ENCODE assay signal across 8 mouse cellular contexts in genomic region chr11:75540710-75541581, GRCm38 (mm10). TPM values are rescaled to one million over a fixed set of nuclear protein-coding genes. Genes with fewer than 3 reads are reported as not detected.
DNase-seq lines count a peak whose midpoint lies in the region; ATAC-seq and TF ChIP-seq lines count a peak whose summit lies in the region.

No protein-coding gene starts in this region.

- WGBS in lung, embryonic 15.5 days = 62% methylated on average over 19 of the region's 19 CpGs
- 53% methylated on average over 19 of the region's 19 CpGs for WGBS in lung, adult 2 months
- 66% methylated on average over 19 of the region's 19 CpGs for WGBS in intestine, embryonic 15.5 days

- no peak; the same call in 1 of the 2 replicates for ATAC-seq in lung, embryonic 15.5 days (ENCODE audit: borderline replicate concordance, extremely low read depth, low FRiP score, low TSS enrichment)
- no peak; the same call in 1 of the 2 replicates for ATAC-seq in intestine, embryonic 15.5 days

- H3K27ac ChIP-seq in lung, embryonic 15.5 days = peak overlapping the region; percentile 39; the same call in 1 of the 2 replicates
- peak overlapping the region; percentile 24; the same call in 1 of the 2 replicates for H3K27ac ChIP-seq in intestine, embryonic 15.5 days

- DNase-seq in cerebellum, postnatal 36 days = peak; percentile 51 to 56
- no peak for DNase-seq in cerebellum, adult 11 months
- no peak for DNase-seq in lung, adult 2 months
- DNase-seq in naive thymus-derived CD4-positive, alpha-beta T cell, adult 2 months (ENCODE audit: low read depth) = peak; percentile 61
- no peak for DNase-seq in MN1 (ENCODE audit: low spot score)
- no peak for DNase-seq in embryo, embryonic 10.5 days (ENCODE audit: low spot score)

- H3K27me3 ChIP-seq in lung, embryonic 15.5 days = no peaks in the 10 kb centered on the region
- no peaks in the 10 kb centered on the region for H3K27me3 ChIP-seq in intestine, embryonic 15.5 days (replicated peaks)

- H3K9ac ChIP-seq in lung, embryonic 15.5 days = no peak overlapping the region
- no peak overlapping the region for H3K9ac ChIP-seq in intestine, embryonic 15.5 days

- no peak overlapping the region for H3K4me2 ChIP-seq in lung, embryonic 15.5 days
- H3K4me2 ChIP-seq in intestine, embryonic 15.5 days (replicated peaks) = no peak overlapping the region

- no peak for TF ChIP-seq CTCF in lung, adult 2 months (IDR thresholded peaks at IDR 0.05; ENCODE audit: insufficient read depth, low read length)

- H3K9me3 ChIP-seq in lung, embryonic 15.5 days = no peaks in the 10 kb centered on the region
- no peaks in the 10 kb centered on the region for H3K9me3 ChIP-seq in intestine, embryonic 15.5 days

- no peaks in the 10 kb centered on the region for H3K36me3 ChIP-seq in lung, embryonic 15.5 days
- H3K36me3 ChIP-seq in intestine, embryonic 15.5 days = no peaks in the 10 kb centered on the region

- H3K4me3 ChIP-seq in lung, embryonic 15.5 days = no peak overlapping the region
- no peak overlapping the region for H3K4me3 ChIP-seq in lung, adult 2 months (replicated peaks; ENCODE audit: extremely low read depth, low read depth, low read length)
- H3K4me3 ChIP-seq in intestine, embryonic 15.5 days (replicated peaks) = no peak overlapping the region

- peaks cover 29% of the 10 kb centered on the region for H3K4me1 ChIP-seq in lung, embryonic 15.5 days
- peaks cover 24% of the 10 kb centered on the region for H3K4me1 ChIP-seq in lung, adult 2 months (ENCODE audit: control insufficient read depth, insufficient read depth, low read length)
- peaks cover 10% of the 10 kb centered on the region for H3K4me1 ChIP-seq in intestine, embryonic 15.5 days (replicated peaks)

- no peak for TF ChIP-seq POLR2A in lung, adult 2 months (IDR thresholded peaks at IDR 0.05; ENCODE audit: borderline replicate concordance, extremely low read depth, low read depth, low read length)

RNA-seq across cellular contexts. Expression of gene Slc43a2, which starts 9.5 kb away (rescaled TPM):
- 5.6 and 6.9 TPM in 2 replicates for polyA plus RNA-seq in lung, embryonic 15.5 days (2015; fragmentation: Nextera tagmentation; extraction: Ambion mirVana)
- polyA plus RNA-seq in lung, adult 2 months (2012; rRNA removed) = 68.2 and 78.7 TPM in 2 replicates
- polyA plus RNA-seq in intestine, embryonic 15.5 days (2015; fragmentation: Nextera tagmentation; extraction: Ambion mirVana) = 11.7 and 12.9 TPM in 2 replicates

RNA-seq across cellular contexts. Expression of gene Scarf1, which starts 27.6 kb away (rescaled TPM):
- polyA plus RNA-seq in lung, embryonic 15.5 days (2015; fragmentation: Nextera tagmentation; extraction: Ambion mirVana) = 16.2 and 16.3 TPM in 2 replicates
- polyA plus RNA-seq in lung, adult 2 months (2012; rRNA removed) = 50.1 and 58.6 TPM in 2 replicates
- polyA plus RNA-seq in intestine, embryonic 15.5 days (2015; fragmentation: Nextera tagmentation; extraction: Ambion mirVana) = 5.7 TPM in 2 replicates

RNA-seq across cellular contexts. Expression of gene Rilp, which starts 31.1 kb away (rescaled TPM):
- 0.66 and 0.83 TPM in 2 replicates for polyA plus RNA-seq in lung, embryonic 15.5 days (2015; fragmentation: Nextera tagmentation; extraction: Ambion mirVana)
- polyA plus RNA-seq in lung, adult 2 months (2012; rRNA removed) = 14.5 and 15.3 TPM in 2 replicates
- 1.6 and 2.3 TPM in 2 replicates for polyA plus RNA-seq in intestine, embryonic 15.5 days (2015; fragmentation: Nextera tagmentation; extraction: Ambion mirVana)

RNA-seq across cellular contexts. Expression of gene Pitpna, which starts 47.0 kb away (rescaled TPM):
- polyA plus RNA-seq in lung, embryonic 15.5 days (2015; fragmentation: Nextera tagmentation; extraction: Ambion mirVana) = 73.4 and 76.8 TPM in 2 replicates
- 56.1 and 70.4 TPM in 2 replicates for polyA plus RNA-seq in lung, adult 2 months (2012; rRNA removed)
- 92.3 and 102 TPM in 2 replicates for polyA plus RNA-seq in intestine, embryonic 15.5 days (2015; fragmentation: Nextera tagmentation; extraction: Ambion mirVana)

RNA-seq across cellular contexts. Expression of gene Prpf8, which starts 54.3 kb away (rescaled TPM):
- 56.9 and 57.3 TPM in 2 replicates for polyA plus RNA-seq in lung, embryonic 15.5 days (2015; fragmentation: Nextera tagmentation; extraction: Ambion mirVana)
- polyA plus RNA-seq in lung, adult 2 months (2012; rRNA removed) = 67.9 and 90.2 TPM in 2 replicates
- polyA plus RNA-seq in intestine, embryonic 15.5 days (2015; fragmentation: Nextera tagmentation; extraction: Ambion mirVana) = 47.5 and 48.2 TPM in 2 replicates

Comparison
In these comparisons a context has a peak if more than half of its experiments do, and no peak if none do; other contexts are left out.
1. DNase-seq: peak in cerebellum, postnatal 36 days (2 of 2) and naive thymus-derived CD4-positive, alpha-beta T cell, adult 2 months (single experiment); none in cerebellum, adult 11 months (single experiment), lung, adult 2 months (single experiment), MN1 (single experiment) and embryo, embryonic 10.5 days (single experiment).